Mouse (Mus musculus) embryonic facial prominence, embryonic 12.5 days (tissue): ENCODE measurements around the gene Zfp992. TPM values are rescaled to one million over a fixed set of nuclear protein-coding genes. Genes with fewer than 3 reads are reported as not detected.
A peak's percentile ranks its signal among the peaks of the same experiment; 100 is the strongest.
"Not testable (repeated sequence)": the region's sequence is repeated elsewhere in the genome, so short reads cannot be mapped to it uniquely, and the experiment has no call there.

ENCODE experiments used
- ATAC-seq: fragments of 200-750 bp; cut with Nextera tagmentation; 2 replicates; pipeline ENCODE4 v1.8.0; 2017; ENCODE audit not compliant: insufficient number of reproducible peaks, insufficient read depth, low FRiP score, low TSS enrichment
- H3K27ac ChIP-seq: fragments of 300-500 bp; sonication (generic); 2 replicates; pipeline ENCODE4 v1.5.1; 2016; ENCODE audit warnings: mild to moderate bottlenecking
- H3K27me3 ChIP-seq: fragments of 300-500 bp; sonication (generic); 2 replicates; pipeline ENCODE4 v1.6.1; 2016; ENCODE audit warnings: mild to moderate bottlenecking, moderate library complexity
- H3K36me3 ChIP-seq: fragments of 300-500 bp; sonication (generic); 2 replicates; pipeline ENCODE4 v1.6.1; 2016; ENCODE audit warnings: mild to moderate bottlenecking
- H3K4me1 ChIP-seq: fragments of 300-500 bp; sonication (generic); 2 replicates; pipeline ENCODE4 v1.6.1; 2016
- H3K4me2 ChIP-seq: fragments of 300-500 bp; sonication (generic); replicated peaks from 2 replicates; pipeline ENCODE4 v1.6.1; 2016; ENCODE audit warnings: mild to moderate bottlenecking, moderate library complexity
- H3K4me3 ChIP-seq: fragments of 300-500 bp; sonication (generic); 2 replicates; pipeline ENCODE4 v1.5.1; 2016; ENCODE audit warnings: mild to moderate bottlenecking
- H3K9ac ChIP-seq: fragments of 300-500 bp; sonication (generic); 2 replicates; pipeline ENCODE4 v1.6.1; 2016; ENCODE audit warnings: mild to moderate bottlenecking, moderate library complexity
- H3K9me3 ChIP-seq: fragments of 300-500 bp; sonication (generic); 2 replicates; pipeline ENCODE4 v1.6.1; 2016; ENCODE audit warnings: mild to moderate bottlenecking, moderate library complexity
- WGBS: fragments of 180-500 bp; shearing (Covaris S2); methylation state at CpG from one replicate; pipeline ENCODE4 v1.1.7; 2016; 5-methylcytosine and 5-hydroxymethylcytosine counted together
- polyA plus RNA-seq: library from polyadenylated mRNA; unstranded; fragments of >200 nt; fragmentation: Nextera tagmentation; extraction: Ambion mirVana; gene quantifications from 2 replicates; pipeline ENCODE4 v1.2.1, GENCODE M21; 2016

The Zfp992 gene
- polyA plus RNA-seq, 1 experiment from 2014 or later: 4.5 TPM

DNA sequence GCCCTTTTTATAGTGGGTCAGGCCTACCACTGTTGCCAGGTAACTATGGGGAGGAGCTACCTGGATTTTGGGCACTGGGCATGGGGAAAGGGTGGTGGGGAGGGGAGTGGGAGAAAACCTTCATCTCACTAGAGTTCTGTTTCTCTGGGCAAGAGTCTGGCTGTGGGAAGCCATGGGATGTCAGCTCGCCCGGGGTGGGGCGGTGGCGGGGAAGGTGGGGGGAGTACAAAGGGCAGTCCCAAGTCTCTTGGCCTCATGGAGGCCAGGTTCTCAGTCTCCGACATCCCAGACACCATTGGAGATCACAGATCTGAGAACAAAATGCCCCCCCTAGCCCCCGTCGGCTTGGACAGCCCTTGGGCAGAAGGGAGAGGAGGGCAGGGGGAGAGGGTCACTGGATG lies 6.5 kb downstream of the Zfp992 start:
- H3K9me3 ChIP-seq: peaks cover 58% of the 10 kb centered on the region
- no peak overlapping the region for H3K9ac ChIP-seq
- no peaks in the 10 kb centered on the region for H3K4me1 ChIP-seq
- H3K36me3 ChIP-seq: 0 out of 2 replicates have a peak, but pooled peaks cover 3% of the 10 kb centered on the region
- WGBS: 94% methylated on average over 7 of the region's 7 CpGs
- ATAC-seq: peak; percentile 54
- H3K27me3 ChIP-seq: no peaks in the 10 kb centered on the region
- H3K4me2 ChIP-seq: no peak overlapping the region
- H3K27ac ChIP-seq: no peak overlapping the region
- H3K4me3 ChIP-seq: no peak overlapping the region

DNA sequence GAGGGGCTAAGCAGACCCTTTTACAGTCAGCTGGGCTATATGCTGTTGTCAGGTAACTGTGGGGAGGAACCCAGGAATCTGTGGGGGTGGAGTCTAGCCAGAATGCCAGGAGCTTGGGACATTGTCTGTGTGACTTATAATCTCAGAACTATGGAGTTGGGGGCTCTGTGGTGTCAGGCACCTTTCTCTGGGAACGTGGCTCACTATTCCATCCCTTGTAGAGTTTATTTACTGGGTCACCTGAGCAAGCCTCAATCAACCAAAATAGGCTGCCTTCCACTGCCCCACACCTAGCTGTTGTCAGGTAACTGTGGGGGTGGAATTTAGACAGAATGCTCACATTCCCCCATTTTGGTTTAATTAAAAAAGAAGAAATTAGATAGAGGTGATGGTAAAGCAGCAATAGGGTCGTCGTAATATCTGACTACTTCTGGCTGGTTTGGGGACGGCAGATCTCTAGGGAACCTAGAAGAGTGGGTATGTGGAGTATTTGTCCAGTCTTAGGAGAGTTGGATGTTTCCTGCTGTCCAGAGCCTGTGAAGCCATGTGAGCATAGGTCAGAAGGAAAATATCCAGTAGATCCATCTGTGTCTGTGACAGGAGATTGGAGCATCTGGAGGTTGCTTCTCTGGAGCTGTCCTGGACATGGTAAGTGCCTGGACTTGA lies 7.4 kb downstream of the Zfp992 start:
- no peak overlapping the region for H3K27ac ChIP-seq
- H3K4me2 ChIP-seq: no peak overlapping the region
- H3K9ac ChIP-seq: no peak overlapping the region
- H3K9me3 ChIP-seq: peaks cover 56% of the 10 kb centered on the region
- no peaks in the 10 kb centered on the region for H3K27me3 ChIP-seq
- 0 out of 2 replicates have a peak, but pooled peaks cover 3% of the 10 kb centered on the region for H3K36me3 ChIP-seq
- 71% methylated on average over 4 of the region's 4 CpGs for WGBS
- no peaks in the 10 kb centered on the region for H3K4me1 ChIP-seq
- no peak for ATAC-seq
- H3K4me3 ChIP-seq: no peak overlapping the region

DNA sequence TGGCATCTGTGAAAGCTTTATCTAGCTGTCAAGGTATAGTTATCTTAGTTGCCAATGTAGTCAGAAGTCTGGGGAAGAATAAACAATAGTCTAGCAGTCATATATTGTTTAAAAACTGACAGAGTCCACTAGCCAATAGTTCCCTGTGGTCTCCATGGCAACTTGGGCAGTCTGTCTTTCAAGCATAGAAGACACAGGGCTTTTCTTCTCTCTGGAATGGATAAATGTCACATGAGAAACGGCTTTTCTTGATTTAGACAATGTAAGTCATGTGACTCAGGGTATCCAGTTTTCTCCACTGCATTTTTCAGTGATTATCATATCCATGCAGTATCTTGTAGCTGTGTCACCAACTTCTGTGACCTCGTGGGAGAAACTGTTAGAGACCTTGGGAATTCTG lies 8.3 kb downstream of the Zfp992 start:
- Histone ChIP-seq H3K9me3 (peaks cover 56% of the 10 kb centered on the region), H3K4me3 (no peak overlapping the region), H3K27me3 (no peaks in the 10 kb centered on the region), H3K36me3 (0 out of 2 replicates have a peak, but pooled peaks cover 3% of the 10 kb centered on the region), H3K9ac (no peak overlapping the region), H3K27ac (no peak overlapping the region), H3K4me1 (no peaks in the 10 kb centered on the region), H3K4me2 (no peak overlapping the region)
- WGBS: 65% methylated on average over 2 of the region's 2 CpGs
- ATAC-seq: no peak

DNA sequence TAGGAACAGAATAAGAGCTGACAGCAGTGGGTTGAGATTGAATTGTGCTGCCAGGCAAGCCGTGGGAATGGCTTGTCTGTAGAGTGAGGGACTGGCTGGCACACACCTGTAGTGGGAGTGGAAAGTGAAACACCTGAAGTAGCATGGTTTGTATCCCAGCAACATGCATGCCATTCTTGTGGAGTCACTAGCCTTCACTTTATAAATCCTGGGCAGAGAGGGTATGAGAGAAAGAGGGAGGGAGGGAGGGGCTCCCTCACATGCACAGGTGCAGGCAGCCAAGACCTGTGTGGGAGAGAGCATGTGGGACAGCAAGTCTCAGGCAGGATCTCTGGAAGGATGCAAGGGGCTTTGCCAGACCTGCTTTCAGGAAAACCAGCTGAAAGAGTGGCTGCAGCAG lies 8.9 kb downstream of the Zfp992 start:
- no peak overlapping the region for H3K27ac ChIP-seq
- no peak overlapping the region for H3K4me3 ChIP-seq
- ATAC-seq: no peak
- peaks cover 53% of the 10 kb centered on the region for H3K9me3 ChIP-seq
- H3K9ac ChIP-seq: no peak overlapping the region
- no peak overlapping the region for H3K4me2 ChIP-seq
- no peaks in the 10 kb centered on the region for H3K27me3 ChIP-seq
- H3K36me3 ChIP-seq: no peaks in the 10 kb centered on the region
- 77% methylated on average over 1 of the region's 1 CpGs for WGBS
- H3K4me1 ChIP-seq: no peaks in the 10 kb centered on the region

DNA sequence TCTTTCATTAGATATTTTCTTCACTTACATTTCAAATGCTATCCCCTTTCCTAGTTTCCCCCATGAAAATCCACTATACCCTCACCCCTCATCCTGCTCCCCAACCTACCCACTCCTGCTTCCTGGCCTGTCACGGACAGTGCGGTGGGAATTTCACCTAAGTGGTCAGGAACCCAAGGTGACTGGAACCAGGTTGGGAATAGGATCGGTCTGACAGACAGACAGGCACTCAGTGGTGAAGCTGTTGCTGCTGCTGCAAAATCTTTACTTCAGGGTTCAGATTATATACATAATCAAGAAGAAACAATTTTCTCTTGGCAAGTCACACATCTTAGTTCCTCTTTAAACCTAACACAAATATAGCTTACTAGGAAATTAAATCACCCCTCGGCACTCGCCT lies 11.0 kb downstream of the Zfp992 start:
- H3K9me3 ChIP-seq: peaks cover 43% of the 10 kb centered on the region
- H3K4me3 ChIP-seq, ATAC-seq, H3K4me2 ChIP-seq, H3K27ac ChIP-seq, H3K9ac ChIP-seq, H3K36me3 ChIP-seq, H3K27me3 ChIP-seq, H3K4me1 ChIP-seq: not testable (repeated sequence)
- 82% methylated on average over 5 of the region's 5 CpGs for WGBS

DNA sequence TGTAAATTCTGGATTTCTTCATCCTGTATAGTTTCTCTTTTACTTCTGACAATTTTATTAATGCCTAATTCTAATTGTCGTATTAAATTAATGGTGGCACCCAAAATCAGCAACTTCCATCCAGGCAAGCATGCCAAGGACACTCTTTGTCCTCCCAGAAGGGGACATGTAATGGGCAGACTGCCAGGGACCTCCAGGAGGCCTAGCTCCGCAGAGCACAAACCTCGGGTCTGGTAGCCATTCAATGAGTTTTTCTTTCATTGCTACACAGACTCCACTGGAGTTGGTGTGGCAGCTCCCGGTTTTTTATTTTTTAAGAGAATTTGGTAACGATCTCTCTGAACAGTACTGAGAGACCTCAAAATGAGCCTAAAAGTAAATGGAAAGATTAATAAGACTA lies 11.9 kb downstream of the Zfp992 start:
- not testable (repeated sequence) for H3K4me3 ChIP-seq, H3K27ac ChIP-seq, H3K9ac ChIP-seq, H3K4me2 ChIP-seq, H3K36me3 ChIP-seq, H3K27me3 ChIP-seq, H3K4me1 ChIP-seq, ATAC-seq
- WGBS: 79% methylated on average over 5 of the region's 5 CpGs
- H3K9me3 ChIP-seq: peaks cover 40% of the 10 kb centered on the region

DNA sequence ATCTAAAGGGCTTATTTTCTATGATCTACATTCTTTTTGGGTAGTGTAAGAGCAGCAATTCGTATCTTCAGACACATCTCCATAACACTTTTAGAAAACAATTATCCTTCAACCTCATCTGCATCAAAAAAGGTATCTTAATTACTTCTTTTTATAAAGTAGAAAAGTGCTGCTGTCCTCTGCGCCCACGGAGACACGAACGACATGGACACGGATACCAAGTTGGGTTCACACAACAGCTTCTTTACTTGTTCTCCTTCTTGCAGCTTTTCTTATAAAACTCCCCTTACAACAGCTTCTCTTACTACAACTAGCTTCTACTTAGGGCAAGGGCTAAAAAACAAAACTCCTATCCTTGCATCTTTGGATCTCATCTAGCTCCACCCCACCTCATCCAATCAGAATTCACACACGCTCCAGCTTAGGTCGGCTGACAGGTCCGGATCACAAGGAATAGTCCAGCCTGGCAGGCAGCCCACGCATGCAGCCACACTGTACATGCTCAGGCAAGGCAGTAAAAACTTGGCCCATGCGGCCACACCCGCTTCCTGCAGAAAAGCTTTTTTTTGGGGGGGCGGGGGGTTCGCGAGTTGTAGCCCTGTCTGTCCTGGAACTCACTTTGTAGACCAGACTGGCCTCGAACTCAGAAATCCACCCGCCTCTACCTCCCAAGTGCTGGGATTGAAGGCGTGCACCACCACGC lies 15.0 kb downstream of the Zfp992 start:
- H3K4me1 ChIP-seq, H3K27me3 ChIP-seq, H3K4me3 ChIP-seq, H3K36me3 ChIP-seq, H3K27ac ChIP-seq, H3K9ac ChIP-seq, H3K4me2 ChIP-seq: not testable (repeated sequence)
- 88% methylated on average over 19 of the region's 19 CpGs for WGBS
- peaks cover 13% of the 10 kb centered on the region for H3K9me3 ChIP-seq
- peak; percentile 56 for ATAC-seq

DNA sequence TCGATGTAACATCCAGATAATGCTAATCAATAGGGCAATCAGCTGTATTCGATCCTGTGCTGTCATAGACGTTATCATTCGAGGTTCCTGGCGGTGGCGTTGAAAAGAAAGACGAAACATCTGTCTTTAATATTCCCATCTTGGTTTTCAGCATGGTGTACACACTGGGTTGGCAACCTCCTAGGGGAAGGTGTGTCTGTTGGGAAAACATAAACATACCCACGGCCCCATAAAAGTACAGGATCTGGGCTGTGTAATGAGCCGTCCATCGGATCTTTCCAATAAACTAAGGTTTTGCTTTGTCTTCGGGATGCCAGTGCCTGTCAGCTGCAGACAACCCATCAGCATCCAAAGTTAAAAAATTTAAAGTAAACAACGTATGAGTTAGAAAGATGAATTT lies 21.2 kb downstream of the Zfp992 start:
- WGBS: 92% methylated on average over 11 of the region's 12 CpGs
- ATAC-seq, H3K4me3 ChIP-seq, H3K36me3 ChIP-seq, H3K27ac ChIP-seq, H3K4me2 ChIP-seq, H3K27me3 ChIP-seq, H3K4me1 ChIP-seq, H3K9ac ChIP-seq: not testable (repeated sequence)
- peaks cover 13% of the 10 kb centered on the region for H3K9me3 ChIP-seq

DNA sequence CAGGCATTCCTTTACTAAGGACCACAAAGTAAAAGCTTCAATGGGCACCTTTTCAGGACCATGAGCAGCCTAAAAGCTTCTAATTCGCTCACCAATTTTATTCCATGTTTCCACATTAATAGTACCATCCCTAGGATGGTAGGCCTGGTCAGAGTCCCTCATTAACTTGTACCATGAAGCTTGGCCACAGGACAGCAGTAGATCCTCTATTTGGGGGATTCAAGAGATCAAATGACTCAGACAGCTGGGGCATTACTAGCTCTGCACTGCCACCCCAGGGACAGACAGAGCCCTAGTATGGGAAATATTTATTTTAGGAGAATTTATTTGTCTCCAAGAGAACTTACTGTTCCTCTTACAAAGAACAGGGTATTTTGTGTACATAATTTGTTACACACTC lies 25.4 kb downstream of the Zfp992 start:
- not testable (repeated sequence) for H3K4me2 ChIP-seq, H3K4me3 ChIP-seq, H3K9ac ChIP-seq, H3K36me3 ChIP-seq, H3K4me1 ChIP-seq, H3K27me3 ChIP-seq, H3K27ac ChIP-seq
- peaks cover 35% of the 10 kb centered on the region for H3K9me3 ChIP-seq
- no CpG with 5 or more reads among the region's 1 CpGs for WGBS
- ATAC-seq: 0 out of 2 replicates have a peak, but pooled peaks have one; percentile 49

DNA sequence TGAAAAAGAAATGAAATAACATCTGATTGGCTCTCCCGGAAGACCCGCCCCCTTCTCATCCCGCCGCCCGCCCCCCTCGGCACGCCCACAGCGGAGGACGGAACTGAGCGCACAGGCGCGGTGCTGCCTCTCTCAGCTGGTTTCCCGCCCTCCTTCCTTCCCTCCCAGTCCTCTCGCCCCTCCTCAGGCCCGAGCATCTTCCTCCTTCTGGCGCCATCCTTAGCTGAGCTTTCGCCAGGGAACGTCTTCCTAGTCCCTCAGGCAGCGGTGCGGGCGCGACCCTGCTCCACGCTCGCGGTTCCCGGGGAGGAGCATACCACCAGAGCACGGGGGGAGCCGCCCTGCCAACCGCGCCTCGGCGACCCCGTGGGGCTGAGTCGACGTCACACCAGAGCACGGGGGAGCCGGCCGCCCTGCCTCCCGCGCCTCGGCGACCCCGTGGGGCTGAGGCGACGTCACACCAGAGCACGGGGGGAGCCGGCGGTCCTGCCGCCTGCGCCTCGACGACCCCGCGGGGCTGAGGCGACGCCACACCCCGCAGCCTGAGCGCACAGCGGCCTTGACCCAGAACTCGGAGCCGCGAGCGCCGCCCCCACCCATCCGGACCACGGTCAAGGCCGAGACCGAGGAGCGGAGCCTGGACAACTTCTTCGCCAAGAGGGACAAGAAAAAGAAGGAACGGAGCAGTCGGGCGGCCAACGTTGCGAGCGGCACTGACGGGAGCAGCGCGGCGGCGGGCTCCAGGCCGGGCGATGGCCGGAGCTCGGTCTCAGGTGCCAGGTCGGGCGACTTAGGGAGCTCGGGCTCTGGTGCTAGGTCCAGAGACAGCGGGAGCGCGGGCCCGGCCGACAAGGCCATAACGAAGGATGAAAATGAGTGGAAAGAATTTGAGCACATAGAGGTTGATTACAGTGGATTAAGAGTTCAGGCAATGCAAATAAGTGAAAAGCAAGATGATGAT lies 26.2 kb downstream of the Zfp992 start:
- H3K9ac ChIP-seq, H3K4me1 ChIP-seq, H3K4me3 ChIP-seq, H3K36me3 ChIP-seq, H3K4me2 ChIP-seq, H3K27me3 ChIP-seq, H3K27ac ChIP-seq: not testable (repeated sequence)
- WGBS: 59% methylated on average over 77 of the region's 94 CpGs
- H3K9me3 ChIP-seq: peaks cover 31% of the 10 kb centered on the region
- peak; percentile 87 for ATAC-seq

DNA sequence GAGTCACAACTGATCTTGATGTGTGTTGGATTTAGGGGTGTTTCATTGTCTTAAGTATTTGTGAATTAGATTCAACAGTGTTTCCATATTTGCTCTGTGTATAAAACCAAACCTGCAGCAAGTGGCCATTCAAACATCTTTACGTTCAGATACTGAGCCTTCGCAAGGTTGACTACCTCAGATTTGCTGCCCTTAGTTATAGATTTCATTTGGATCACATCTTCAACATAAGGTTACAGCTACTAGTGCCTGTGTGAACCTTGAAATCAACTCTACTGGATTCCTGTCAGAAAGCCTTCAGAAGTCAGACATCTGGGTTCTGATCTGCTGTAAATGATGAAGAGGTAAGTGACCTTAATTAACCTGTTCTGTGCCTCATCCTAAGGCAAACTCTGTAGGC lies 27.4 kb downstream of the Zfp992 start:
- not testable (repeated sequence) for H3K4me3 ChIP-seq, H3K27ac ChIP-seq, H3K9ac ChIP-seq, H3K4me1 ChIP-seq, H3K4me2 ChIP-seq, ATAC-seq, H3K27me3 ChIP-seq, H3K36me3 ChIP-seq
- H3K9me3 ChIP-seq: peaks cover 37% of the 10 kb centered on the region
- 94% methylated on average over 2 of the region's 2 CpGs for WGBS
